Mouse (Mus musculus) midbrain, embryonic 10.5 days (tissue): ENCODE results near the gene Padi4. TPM values are rescaled to one million over a fixed set of nuclear protein-coding genes. Genes with fewer than 3 reads are reported as not detected.

Experiments
- microRNA-seq: library from miRNA; unstranded; fragments of <30 nt; microRNA quantifications from one replicate; pipeline ENCODE4, GENCODE M21; 2017
- polyA plus RNA-seq: library from polyadenylated mRNA; unstranded; fragments of >200 nt; fragmentation: Nextera tagmentation; extraction: Ambion mirVana; gene quantifications from 2 replicates; pipeline ENCODE4 v1.2.1, GENCODE M21; 2016

The Padi4 gene
- polyA plus RNA-seq, 1 experiment from 2014 or later: 0.54 TPM

Small RNAs within 50 kb of the gene (microRNA-seq; reads per million reads assigned to microRNA genes)
- gene Gm25951: not detected

Other genes with a start within 250 kb of the Padi4 start
- 25.1 and 32.4 TPM in 2 replicates for gene Arhgef10l, start 108.2 kb downstream of the Padi4 start, polyA plus RNA-seq
- 32.6 and 35.2 TPM in 2 replicates for gene Rcc2, start 73.7 kb downstream of the Padi4 start, polyA plus RNA-seq
- 0.05 TPM in 1 of 2 replicates, not detected in the other for gene Padi6, start 31.6 kb downstream of the Padi4 start, polyA plus RNA-seq
- 0.10 and 0.15 TPM in 2 replicates for gene Padi3, start 36.4 kb upstream of the Padi4 start, polyA plus RNA-seq
- gene Padi1, start 71.5 kb upstream of the Padi4 start, polyA plus RNA-seq: 0.04 and 0.06 TPM in 2 replicates
- gene Padi2, start 132.1 kb upstream of the Padi4 start, polyA plus RNA-seq: 0.15 and 1.4 TPM in 2 replicates
- 429 and 455 TPM in 2 replicates for gene Sdhb, start 187.0 kb upstream of the Padi4 start, polyA plus RNA-seq
- 42.5 and 56.5 TPM in 2 replicates for gene Atp13a2, start 212.6 kb upstream of the Padi4 start, polyA plus RNA-seq
- gene Mfap2, start 236.2 kb upstream of the Padi4 start, polyA plus RNA-seq: 260 and 321 TPM in 2 replicates